Mouse (Mus musculus) c-Kit-negative CD71-positive TER-119-positive erythroid progenitor cells, embryonic 14.5 days (primary cell): ENCODE measurements around the gene Rpl13a.
"Not testable (repeated sequence)": the region's sequence is repeated elsewhere in the genome, so short reads cannot be mapped to it uniquely, and the experiment has no call there.

Source experiments
- DNase-seq: peaks from one replicate; pipeline ENCODE4 v3.0.0-alpha.2; 2013; ENCODE audit warnings: low read depth, low spot score

Rpl13a gene

GRCm38 (mm10) chr7:45128624-45129246, at the start of gene Rpl13a:
Gene Rpl13a, minus strand, starts transcription at chr7:45128761.
- peak; percentile 99 for DNase-seq

- no peak for DNase-seq
These were observed 47.8 kb upstream of the Rpl13a start for GRCm38 (mm10) chr7:45176356-45176755.

DNA sequence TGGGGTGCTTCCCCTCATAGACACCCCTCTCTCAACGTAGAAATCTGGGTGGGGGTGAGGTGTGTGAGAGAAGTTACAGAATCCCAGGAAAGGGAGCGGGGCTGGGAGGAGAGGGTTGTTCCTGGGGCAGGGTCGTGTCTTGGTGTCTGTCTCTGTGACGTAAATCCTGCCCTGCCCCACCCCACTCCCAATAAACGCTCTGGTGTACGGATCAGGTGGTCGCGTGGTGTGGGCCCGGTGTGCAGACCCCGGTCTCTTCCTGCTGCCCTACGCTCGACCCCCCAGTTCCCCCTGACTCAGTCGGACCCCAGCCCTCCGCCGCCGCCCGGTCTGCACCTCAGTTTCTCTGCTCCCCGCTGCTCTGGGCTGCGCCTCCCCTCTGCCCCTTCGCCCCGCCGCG, 47.4 kb upstream of the Rpl13a start:
- DNase-seq = no peak

DNA sequence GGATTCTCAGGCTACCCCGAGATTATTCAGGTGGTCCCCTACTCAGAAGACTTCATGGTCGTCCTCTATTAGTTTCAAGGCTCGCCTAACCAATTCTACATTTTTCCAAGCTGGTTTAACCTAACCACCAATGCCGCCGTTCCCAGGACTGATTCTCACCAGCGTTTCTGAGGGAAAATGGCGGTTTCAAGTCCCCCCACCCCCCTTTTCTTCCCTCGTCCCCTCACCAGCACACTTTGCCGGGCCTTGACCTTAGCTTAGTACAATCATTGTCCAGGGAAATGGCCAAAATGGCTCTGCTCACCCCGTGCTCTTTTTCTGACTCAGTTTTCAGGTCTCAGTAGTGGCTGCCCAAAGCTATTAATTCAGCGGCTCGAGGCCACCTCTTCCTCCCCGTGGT, 46.8 kb upstream of the Rpl13a start:
- no peak for DNase-seq

GRCm38 (mm10) chr7:45174567-45175280, 46.2 kb upstream of the Rpl13a start:
- DNase-seq = no peak

GRCm38 (mm10) chr7:45173772-45174171, 45.2 kb upstream of the Rpl13a start:
- DNase-seq = not testable (repeated sequence)

GRCm38 (mm10) chr7:45172974-45173373, 44.4 kb upstream of the Rpl13a start:
- DNase-seq = no peak

DNA sequence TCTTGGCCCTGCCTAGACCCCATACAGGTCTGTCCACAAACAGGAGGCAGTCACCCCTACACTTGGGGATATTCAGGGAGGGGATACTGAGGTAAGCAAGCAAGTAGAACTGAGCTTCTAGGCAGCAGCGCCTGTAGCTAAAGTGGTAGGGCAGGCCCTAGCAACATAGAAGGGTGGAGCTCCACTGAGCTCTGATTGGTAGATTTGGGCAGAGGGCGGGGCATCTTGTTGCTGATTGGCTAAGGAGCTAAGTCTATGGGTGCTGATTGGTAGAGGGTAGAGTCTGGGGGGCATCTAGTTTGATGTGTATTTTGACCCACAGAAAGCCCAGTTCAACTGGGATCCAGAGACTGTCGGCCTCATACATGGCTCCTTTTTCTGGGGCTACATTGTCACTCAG, 40.9 kb upstream of the Rpl13a start:
- no peak for DNase-seq

DNA sequence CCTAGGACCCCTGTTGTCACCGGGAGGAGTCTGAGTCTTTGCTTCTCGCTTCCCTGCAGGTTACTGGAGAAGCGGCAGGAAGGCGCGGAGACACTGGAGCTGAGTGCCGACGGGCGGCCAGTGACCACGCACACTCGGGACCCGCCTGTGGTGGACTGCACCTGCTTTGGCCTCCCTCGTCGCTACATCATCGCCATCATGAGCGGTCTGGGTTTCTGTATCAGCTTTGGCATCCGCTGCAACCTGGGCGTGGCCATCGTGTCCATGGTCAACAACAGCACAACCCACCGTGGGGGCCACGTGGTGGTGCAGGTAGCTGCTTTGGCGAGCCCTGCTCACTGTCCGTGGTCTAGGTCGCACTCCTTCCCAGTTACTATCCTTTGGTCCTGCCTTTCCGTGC, 40.1 kb upstream of the Rpl13a start:
- DNase-seq = no peak

DNA sequence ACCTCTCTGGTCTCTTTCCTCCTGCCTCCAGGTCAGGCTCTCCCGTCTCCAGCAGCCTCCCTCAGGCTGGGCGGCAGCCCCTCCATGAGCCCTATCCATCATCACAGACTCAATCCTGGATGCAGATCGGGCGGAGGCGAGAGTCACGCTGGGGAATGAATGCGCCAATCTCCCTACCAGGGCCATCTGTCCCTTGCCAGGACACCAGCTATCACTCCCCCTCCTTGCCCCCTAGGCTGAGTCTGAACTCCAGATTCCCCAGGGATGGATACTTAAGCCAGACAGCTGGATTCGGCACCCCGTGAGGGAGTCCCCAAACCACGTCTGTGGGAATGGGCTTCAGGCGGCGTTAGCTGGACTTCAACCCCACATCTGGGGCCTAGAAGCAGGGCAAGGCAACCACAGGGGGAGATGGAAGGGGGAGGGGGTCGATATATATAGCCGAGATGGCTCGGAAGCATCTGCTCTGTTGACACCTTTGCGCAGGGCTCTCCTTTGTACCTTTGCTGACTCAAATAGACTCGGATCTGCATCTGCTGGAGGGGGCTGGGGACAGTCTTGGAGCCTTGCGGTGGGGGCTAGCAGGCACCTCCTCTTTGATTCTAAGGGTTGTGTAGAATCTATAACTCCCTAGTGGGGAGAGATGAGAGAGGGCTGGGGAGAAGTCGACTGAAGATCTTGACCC, 39.3 kb upstream of the Rpl13a start:
- DNase-seq = no peak

GRCm38 (mm10) chr7:45166950-45167401, 38.4 kb upstream of the Rpl13a start:
- no peak for DNase-seq

DNA sequence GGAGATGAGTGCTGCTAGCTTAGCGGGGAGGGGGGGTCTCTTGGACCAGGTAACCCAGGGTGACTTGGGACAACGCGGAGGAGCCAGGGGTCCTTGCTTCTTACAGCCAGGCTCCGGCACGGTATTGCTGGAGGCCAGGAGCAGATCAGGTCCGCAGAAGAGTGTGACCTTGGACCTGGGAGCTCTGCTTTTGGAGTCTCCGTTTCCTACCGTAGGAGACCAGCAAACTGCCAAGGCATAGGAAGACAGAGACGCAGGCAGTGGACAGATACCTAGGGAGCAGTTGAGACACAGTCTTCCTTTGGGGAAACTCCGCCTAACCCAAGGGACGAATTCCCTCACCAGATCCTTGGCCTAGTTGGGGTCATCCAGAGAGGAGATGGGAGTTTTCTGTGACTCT, 37.1 kb upstream of the Rpl13a start:
- DNase-seq = no peak

- no peak for DNase-seq
These were observed 36.3 kb upstream of the Rpl13a start for GRCm38 (mm10) chr7:45164833-45165232.

DNA sequence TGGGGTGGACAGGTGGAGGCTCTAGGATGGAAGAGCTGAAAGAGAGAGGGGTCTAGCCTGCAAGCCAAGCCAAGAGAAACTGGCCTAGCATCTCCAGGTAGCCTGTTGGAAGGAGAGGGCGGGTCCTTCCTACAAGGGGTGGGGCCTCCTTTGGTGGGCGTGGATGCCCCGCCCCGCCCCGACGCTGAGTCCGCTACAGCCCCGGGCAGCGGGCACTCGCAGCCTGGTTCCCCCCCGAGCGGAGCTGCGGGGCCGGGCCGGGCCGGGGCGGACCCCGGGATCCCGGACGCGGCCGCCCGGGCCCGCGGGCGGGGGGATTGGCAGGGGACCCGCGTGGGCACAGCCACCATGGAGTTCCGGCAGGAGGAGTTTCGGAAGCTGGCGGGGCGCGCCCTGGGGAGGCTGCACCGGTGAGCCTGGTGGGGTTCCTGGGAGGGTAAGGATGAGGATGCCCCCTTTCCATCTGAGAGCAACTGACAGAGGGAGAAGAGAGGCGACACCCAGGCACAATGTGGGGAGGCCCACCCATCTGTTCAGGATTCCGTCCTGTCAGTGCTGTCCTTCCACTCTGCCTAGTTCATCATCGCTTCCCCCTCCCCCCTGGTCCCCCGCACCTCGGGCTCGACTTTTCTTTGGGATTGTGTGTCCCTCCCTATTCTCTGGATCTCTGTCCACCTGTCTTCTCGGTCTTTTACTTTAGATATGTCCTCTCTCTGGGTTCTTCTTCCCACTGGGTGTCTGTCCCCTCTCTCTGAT, 35.4 kb upstream of the Rpl13a start, which contains the start of gene Slc17a7:
TSS of gene Slc17a7 (plus strand) at position 215 of the 756 bp plus-strand sequence.
- no peak for DNase-seq

DNA sequence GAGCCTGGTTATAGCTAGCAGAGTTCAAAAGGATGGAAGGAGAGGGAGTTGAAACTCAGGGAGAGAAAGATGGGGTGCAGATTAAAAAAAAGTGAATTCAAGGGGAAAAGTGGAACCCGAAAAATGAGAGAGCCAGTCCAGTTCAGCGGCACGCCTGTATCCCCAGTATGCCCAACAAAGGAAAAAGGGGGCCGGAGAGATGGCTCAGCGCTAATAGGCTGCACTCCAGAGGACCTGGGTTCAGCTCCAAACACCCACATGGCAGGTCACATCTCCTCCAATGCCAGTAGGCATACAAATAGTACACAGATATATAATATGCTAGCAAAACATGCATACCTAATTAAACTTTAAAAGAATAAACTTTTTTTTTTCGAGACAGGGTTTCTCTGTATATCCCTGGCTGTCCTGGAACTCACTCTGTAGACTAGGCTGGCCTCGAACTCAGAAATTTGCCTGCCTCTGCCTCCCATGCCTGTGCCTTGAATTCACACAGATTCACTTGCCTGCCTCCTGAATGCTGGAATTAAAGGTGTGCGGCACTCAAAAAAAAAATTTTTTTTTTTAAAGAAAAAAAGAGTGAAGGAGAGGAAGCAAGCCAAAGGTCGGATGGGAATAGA, 34.5 kb upstream of the Rpl13a start:
- DNase-seq = no peak

- DNase-seq = no peak
These were observed 34.0 kb upstream of the Rpl13a start for GRCm38 (mm10) chr7:45162551-45162950.

- peak; percentile 52 for DNase-seq
These were observed 33.3 kb upstream of the Rpl13a start for GRCm38 (mm10) chr7:45161612-45162473.

DNA sequence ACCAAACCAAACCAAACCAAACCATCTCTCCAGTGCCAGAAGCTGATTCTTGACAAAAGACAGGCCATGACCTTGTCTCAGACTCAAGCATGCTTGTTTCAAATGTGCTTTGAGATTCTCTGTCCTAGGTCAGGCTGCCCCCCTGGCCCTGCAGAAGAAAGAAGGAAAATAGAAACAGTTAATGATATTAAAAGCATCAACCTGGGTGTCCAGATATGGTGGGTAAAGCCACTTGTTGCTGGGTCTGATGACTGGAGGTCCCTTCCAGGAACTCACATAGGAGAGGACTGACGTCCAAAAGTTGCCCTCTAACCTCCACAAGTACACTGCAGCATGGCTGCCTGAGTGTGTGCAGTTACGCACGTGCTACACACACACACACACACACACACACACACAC, 32.3 kb upstream of the Rpl13a start:
- no peak for DNase-seq

GRCm38 (mm10) chr7:45160316-45160800, 31.8 kb upstream of the Rpl13a start:
- no peak for DNase-seq

DNA sequence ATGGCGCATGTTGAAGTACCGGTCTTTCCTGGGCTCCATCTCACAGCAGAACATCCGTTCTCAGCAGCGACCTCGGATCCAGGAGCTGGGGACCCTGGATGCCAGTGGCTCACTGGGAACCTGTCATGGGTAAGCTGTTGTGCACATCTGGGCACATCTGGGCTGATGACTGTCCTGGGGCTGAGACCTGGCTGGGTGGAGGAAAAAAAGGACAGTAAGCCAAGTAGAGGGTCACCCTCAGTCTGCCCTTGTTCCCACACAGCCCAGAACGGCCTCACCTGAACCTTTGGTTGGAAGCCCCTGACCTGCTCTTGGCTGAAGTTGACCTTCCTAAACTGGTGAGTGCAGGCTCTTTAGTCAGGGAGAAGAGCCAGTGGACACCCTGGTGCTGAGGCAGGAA, 30.4 kb upstream of the Rpl13a start:
- DNase-seq = no peak
